Mouse (Mus musculus) gastrocnemius, postnatal 14 days (tissue): Measurements from ENCODE around the gene Taar8c. TPM values are rescaled to one million over a fixed set of nuclear protein-coding genes. Genes with fewer than 3 reads are reported as not detected.
"Not testable (repeated sequence)": the region's sequence is repeated elsewhere in the genome, so short reads cannot be mapped to it uniquely, and the experiment has no call there.

Source experiments
- DNase-seq: peaks from one replicate; pipeline ENCODE4 v3.0.0; 2021; ENCODE audit warnings: mixed read lengths
- intact Hi-C: fragments of 180-260 bp; cut with DNase I; formaldehyde crosslinking; loops from one replicate; pipeline ENCODE4 v1.15.1; 2025; ENCODE audit warnings: low total_unique reads
- total RNA-seq, 2 experiments: library from RNA; stranded (reverse); gene quantifications; 2 replicates each; pipeline ENCODE4 v1.2.3; 2021

Taar8c gene
- total RNA-seq, 2 experiments from 2014 or later = not detected

DNA sequence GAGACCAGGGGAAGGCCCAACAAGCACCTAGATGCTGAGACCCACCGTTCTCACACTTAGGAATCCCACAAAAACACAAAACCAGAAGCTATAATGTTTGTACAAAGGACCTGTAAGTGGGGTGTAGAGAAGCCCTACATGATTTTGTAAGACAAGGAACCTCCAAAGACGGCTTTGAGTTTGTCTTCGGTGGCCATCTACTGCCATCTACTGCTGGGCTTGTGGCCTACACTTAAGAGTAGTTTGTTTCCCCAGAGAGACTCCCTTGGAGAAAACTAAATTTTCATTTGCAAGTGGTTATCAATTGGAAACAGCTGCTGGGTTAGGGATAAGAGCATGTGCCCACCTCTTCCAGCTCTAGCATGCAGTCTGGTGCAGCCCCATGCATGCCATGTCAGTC, 21.5 kb downstream of the Taar8c start:
- DNase-seq = peak; percentile 6
- intact Hi-C loops = loop anchor here (5.0 to 10.0 kb wide), 2 partner anchors 105 to 263 kb away; partner anchors contain the start of gene Taar5

DNA sequence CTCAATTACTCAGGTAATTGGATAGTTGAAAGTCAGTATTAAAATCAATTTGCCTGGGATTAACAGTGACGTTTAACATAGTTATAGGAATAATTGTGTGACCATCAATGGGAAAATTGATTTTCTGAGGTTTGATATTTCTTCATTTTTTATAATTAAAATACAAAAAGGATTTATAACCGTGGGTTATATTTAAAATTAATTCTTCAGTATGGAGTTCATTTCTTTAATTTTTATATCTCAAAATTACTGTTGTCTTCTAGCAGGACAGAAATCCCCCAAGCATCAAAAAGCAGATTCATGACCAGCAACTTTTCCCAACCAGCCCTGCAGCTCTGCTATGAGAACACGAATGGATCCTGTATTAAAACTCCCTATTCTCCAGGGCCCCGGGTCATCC, 25.5 kb downstream of the Taar8c start, which contains the start of gene Taar8a:
TSS of gene Taar8a (plus strand) at position 301 of the 400 bp plus-strand sequence.
- DNase-seq, intact Hi-C loops: not testable (repeated sequence)

DNA sequence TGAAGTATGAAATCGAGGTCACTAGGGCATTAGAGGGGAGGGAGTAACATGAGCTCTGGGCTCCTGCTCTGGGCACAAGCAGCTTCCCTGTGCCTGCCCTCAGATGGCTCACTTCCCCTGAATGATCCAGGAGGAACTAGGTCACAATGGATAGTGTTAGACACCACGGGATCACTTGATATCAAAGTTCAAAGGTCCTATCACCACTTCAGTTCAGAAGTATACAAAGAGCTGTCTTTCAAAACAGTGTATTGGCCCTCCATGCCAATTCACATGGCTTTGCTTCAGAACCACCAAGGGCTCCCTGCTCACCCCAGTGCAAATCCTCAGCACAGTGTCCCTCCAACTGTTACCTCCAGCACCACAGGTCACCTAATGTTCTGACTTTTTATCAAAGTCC, 27.0 kb downstream of the Taar8c start:
- intact Hi-C loops, DNase-seq: not testable (repeated sequence)

DNA sequence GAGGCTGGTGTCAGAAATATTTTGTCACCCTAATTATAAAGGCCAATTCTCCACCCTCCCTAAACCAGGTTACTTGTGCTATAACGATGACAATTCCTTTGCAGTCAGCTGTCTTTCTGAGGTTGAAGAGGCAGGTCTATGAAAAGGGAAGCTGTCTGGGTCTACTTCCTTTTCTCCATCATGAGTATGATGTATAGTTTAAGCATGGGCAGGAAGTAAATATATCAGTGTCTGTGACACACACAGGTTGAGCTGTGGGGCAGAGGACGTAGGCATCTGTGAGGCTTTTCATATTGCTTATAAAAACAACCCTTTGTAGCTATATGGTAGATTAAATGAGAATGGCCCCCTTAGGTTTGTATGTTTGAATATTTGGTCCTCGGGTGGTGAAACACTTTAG, 42.7 kb downstream of the Taar8c start:
- intact Hi-C loops = no loop called here
- no peak for DNase-seq

DNA sequence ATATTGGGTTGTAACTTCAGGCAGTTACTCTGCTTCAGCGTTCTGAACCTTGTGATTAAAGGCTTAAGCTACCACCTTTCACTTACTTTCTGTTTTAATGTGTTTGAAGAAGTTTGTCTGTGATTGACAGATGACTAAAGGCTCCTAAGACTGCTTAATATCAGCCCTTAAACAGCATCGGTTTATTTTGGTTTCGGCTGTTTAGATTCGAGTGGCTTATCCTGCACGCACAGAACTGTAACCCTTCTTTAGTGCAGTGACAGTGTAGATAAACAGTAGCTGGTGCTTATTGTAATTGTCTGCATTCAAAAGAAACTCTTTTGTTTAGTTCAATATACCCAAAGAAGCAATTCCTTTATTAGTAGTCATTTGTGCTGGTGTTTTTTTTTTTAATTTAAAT, 49.7 kb downstream of the Taar8c start:
- intact Hi-C loops = no loop called here

More for the DNA sequence above, 49.7 kb downstream of the Taar8c start:
- no peak for DNase-seq

Other genes starting within 250 kb of the Taar8c start
- under 1 TPM; 0.10 to 0.40 TPM for gene Vnn1, start 207.2 kb downstream of the Taar8c start, total RNA-seq
- not detected for gene Taar1, start 181.6 kb downstream of the Taar8c start, total RNA-seq
- not detected for gene Taar2, start 163.3 kb downstream of the Taar8c start, total RNA-seq
- gene Taar3, start 152.4 kb downstream of the Taar8c start, total RNA-seq = not detected
- not detected for gene Taar4, start 141.4 kb downstream of the Taar8c start, total RNA-seq
- gene Taar5, start 131.2 kb downstream of the Taar8c start, total RNA-seq = not detected
- not detected for gene Taar6, start 116.3 kb downstream of the Taar8c start, total RNA-seq
- not detected for gene Taar7a, start 108.4 kb downstream of the Taar8c start, total RNA-seq
- gene Taar7b, start 102.0 kb downstream of the Taar8c start, total RNA-seq = not detected
- gene Taar7d, start 74.7 kb downstream of the Taar8c start, total RNA-seq = not detected
- not detected for gene Taar7e, start 64.3 kb downstream of the Taar8c start, total RNA-seq
- gene Taar7f, start 52.4 kb downstream of the Taar8c start, total RNA-seq = not detected
- not detected for gene Taar8a, start 25.4 kb downstream of the Taar8c start, total RNA-seq
- gene Taar8b, start 9.6 kb downstream of the Taar8c start, total RNA-seq = not detected
- not detected for gene Taar9, start 7.6 kb upstream of the Taar8c start, total RNA-seq
- 10 to 100 TPM; 23.6 to 35.9 TPM for gene Stx7, start 47.4 kb upstream of the Taar8c start, total RNA-seq
- gene Moxd1, start 121.6 kb upstream of the Taar8c start, total RNA-seq = under 1 TPM; 0.64 to 0.92 TPM